Mouse (Mus musculus) megakaryocyte, embryonic 14.5 days (primary cell): ENCODE measurements around the gene Arhgap40.

Experiments used
- FLI1 ChIP-seq: IDR thresholded peaks from 2 replicates; pipeline ENCODE4 v1.6.1; 2012; ENCODE audit warnings: low read length, inconsistent platforms, mixed read lengths
- GATA1 ChIP-seq: IDR thresholded peaks from 3 replicates; pipeline ENCODE4 v1.6.1; 2012; ENCODE audit warnings: mixed read lengths, low read length, inconsistent platforms, borderline replicate concordance

GRCm38 (mm10) chr2:158503671-158504070 lies 8.9 kb upstream of the Arhgap40 start:
- TF ChIP-seq FLI1 (no peak), GATA1 (no peak)
